Mouse (Mus musculus): ENCODE measurements around the gene Jaml.

GRCm38 (mm10) chr9:45079011-45079410 is at the start of gene Jaml:
- TF ChIP-seq CTCF (IDR thresholded peaks at IDR 0.05 in 2 of 3, conservative IDR thresholded peaks at IDR 0.05 in 1 of 3; ENCODE audit: control insufficient read depth in 1 of 3, insufficient read depth in 1 of 3, low read depth in 2 of 3, low read length in 3 of 3, poor library complexity in 1 of 3, severe bottlenecking in 1 of 3), result no peak
- no peak for TF ChIP-seq MEF2A (IDR thresholded peaks at IDR 0.05; ENCODE audit: extremely low read depth, insufficient replicate concordance, low read depth, low read length, poor library complexity, severe bottlenecking)
- TF ChIP-seq TCF12 (IDR thresholded peaks at IDR 0.05; ENCODE audit: low read depth, low read length), result no peak
- TF ChIP-seq ZC3H11A (IDR thresholded peaks at IDR 0.05; ENCODE audit: low read depth, low read length), result no peak
- TF ChIP-seq EP300 (IDR thresholded peaks at IDR 0.05; ENCODE audit: low read depth in 1 of 2, low read length in 2 of 2), result no peak
- TF ChIP-seq ELF1 (IDR thresholded peaks at IDR 0.05; ENCODE audit: low read depth, low read length), result no peak
